Mouse (Mus musculus): ENCODE measurements around the gene Cgas. TPM values are rescaled to one million over a fixed set of nuclear protein-coding genes. Genes with fewer than 3 reads are reported as not detected.
"Not testable (repeated sequence)": the region's sequence is repeated elsewhere in the genome, so short reads cannot be mapped to it uniquely, and the experiment has no call there.

Cgas gene
- 0.67 and 0.84 TPM in 2 replicates for polyA plus RNA-seq (2015; fragmentation: Nextera tagmentation; extraction: Ambion mirVana)

- ATAC-seq (ENCODE audit: low read depth): peak; percentile 44; the same call in 1 of the 2 replicates
- WGBS (ENCODE audit: insufficient replicate concordance): under 1% methylated on average over 81 of the region's 81 CpGs
- H3K27ac ChIP-seq (ENCODE audit: low read length): no peak within 1 kb of the TSS; the same call in 1 of the 2 replicates
- H3K4me3 ChIP-seq (ENCODE audit: low read depth, low read length): peak within 1 kb of the TSS; percentile 62
- H3K27me3 ChIP-seq (ENCODE audit: control insufficient read depth, insufficient read depth, low read depth, low read length): peaks cover 46% of the 10 kb centered on the region
- peaks cover 8% of the 10 kb centered on the region for H3K4me1 ChIP-seq (ENCODE audit: control insufficient read depth, low read depth, low read length)
- peak within 1 kb of the TSS; percentile 76 for H3K4me2 ChIP-seq (ENCODE audit: low read depth, low read length)
- H3K36me3 ChIP-seq (ENCODE audit: control insufficient read depth, insufficient read depth): no peaks in the 10 kb centered on the region
- no peaks in the 10 kb centered on the region for H3K9me3 ChIP-seq (replicated peaks; ENCODE audit: control insufficient read depth, low read length)
- peak within 1 kb of the TSS; percentile 54 for H3K9ac ChIP-seq (ENCODE audit: low read depth, low read length)
These were observed at the start of gene Cgas for GRCm38 (mm10) chr9:78442579-78443392. TSS of gene Cgas (minus strand) at chr9:78443237.

- Histone ChIP-seq H3K9ac (ENCODE audit: low read depth, low read length) (no peak overlapping the region), H3K9me3 (replicated peaks; ENCODE audit: control insufficient read depth, low read length) (no peaks in the 10 kb centered on the region), H3K27me3 (ENCODE audit: control insufficient read depth, insufficient read depth, low read depth, low read length) (no peaks in the 10 kb centered on the region; the same call in 1 of the 2 replicates), H3K36me3 (ENCODE audit: control insufficient read depth, insufficient read depth) (no peaks in the 10 kb centered on the region), H3K4me2 (ENCODE audit: low read depth, low read length) (no peak overlapping the region), H3K4me1 (ENCODE audit: control insufficient read depth, low read depth, low read length) (peaks cover 3% of the 10 kb centered on the region), H3K27ac (ENCODE audit: low read length) (no peak overlapping the region), H3K4me3 (ENCODE audit: low read depth, low read length) (no peak overlapping the region)
- WGBS (ENCODE audit: insufficient replicate concordance): 76% methylated on average over 3 of the region's 3 CpGs
- no peak for ATAC-seq (ENCODE audit: low read depth)
These were observed 49.2 kb upstream of the Cgas start for GRCm38 (mm10) chr9:78492254-78492653.

GRCm38 (mm10) chr9:78491169-78491568, 48.1 kb upstream of the Cgas start:
- Histone ChIP-seq H3K36me3 (ENCODE audit: control insufficient read depth, insufficient read depth) (no peaks in the 10 kb centered on the region), H3K9ac (ENCODE audit: low read depth, low read length) (no peak overlapping the region), H3K4me3 (ENCODE audit: low read depth, low read length) (no peak overlapping the region), H3K9me3 (replicated peaks; ENCODE audit: control insufficient read depth, low read length) (no peaks in the 10 kb centered on the region), H3K4me2 (ENCODE audit: low read depth, low read length) (no peak overlapping the region), H3K4me1 (ENCODE audit: control insufficient read depth, low read depth, low read length) (peaks cover 3% of the 10 kb centered on the region), H3K27ac (ENCODE audit: low read length) (no peak overlapping the region), H3K27me3 (ENCODE audit: control insufficient read depth, insufficient read depth, low read depth, low read length) (no peaks in the 10 kb centered on the region; the same call in 1 of the 2 replicates)
- ATAC-seq (ENCODE audit: low read depth): no peak
- WGBS (ENCODE audit: insufficient replicate concordance): 61% methylated on average over 3 of the region's 3 CpGs

- Histone ChIP-seq H3K4me2 (ENCODE audit: low read depth, low read length) (peak within 1 kb of the TSS; percentile 59), H3K27ac (ENCODE audit: low read length) (peak within 1 kb of the TSS; percentile 41), H3K36me3 (ENCODE audit: control insufficient read depth, insufficient read depth) (no peaks in the 10 kb centered on the region), H3K9ac (ENCODE audit: low read depth, low read length) (peak within 1 kb of the TSS; percentile 43; the same call in 1 of the 2 replicates), H3K9me3 (replicated peaks; ENCODE audit: control insufficient read depth, low read length) (no peaks in the 10 kb centered on the region), H3K4me1 (ENCODE audit: control insufficient read depth, low read depth, low read length) (peaks cover 3% of the 10 kb centered on the region), H3K4me3 (ENCODE audit: low read depth, low read length) (peak within 1 kb of the TSS; percentile 52), H3K27me3 (ENCODE audit: control insufficient read depth, insufficient read depth, low read depth, low read length) (no peaks in the 10 kb centered on the region; the same call in 1 of the 2 replicates)
- 4% methylated on average over 16 of the region's 20 CpGs for WGBS (ENCODE audit: insufficient replicate concordance)
- ATAC-seq (ENCODE audit: low read depth): peak; percentile 53; the same call in 1 of the 2 replicates
These were observed 45.9 kb upstream of the Cgas start, which contains the start of gene Eef1a1 for GRCm38 (mm10) chr9:78488890-78489420. TSS of gene Eef1a1 (minus strand) at chr9:78489151.

- H3K9ac ChIP-seq (ENCODE audit: low read depth, low read length); H3K36me3 ChIP-seq (ENCODE audit: control insufficient read depth, insufficient read depth); H3K4me3 ChIP-seq (ENCODE audit: low read depth, low read length); ATAC-seq (ENCODE audit: low read depth); H3K9me3 ChIP-seq (replicated peaks; ENCODE audit: control insufficient read depth, low read length); H3K27me3 ChIP-seq (ENCODE audit: control insufficient read depth, insufficient read depth, low read depth, low read length); H3K4me2 ChIP-seq (ENCODE audit: low read depth, low read length); H3K27ac ChIP-seq (ENCODE audit: low read length); H3K4me1 ChIP-seq (ENCODE audit: control insufficient read depth, low read depth, low read length): not testable (repeated sequence)
- 75% methylated on average over 5 of the region's 5 CpGs for WGBS (ENCODE audit: insufficient replicate concordance)
These were observed 45.0 kb upstream of the Cgas start for GRCm38 (mm10) chr9:78488021-78488420.

- H3K4me3 ChIP-seq (ENCODE audit: low read depth, low read length): no peak overlapping the region
- no peak for ATAC-seq (ENCODE audit: low read depth)
These were observed 41.6 kb upstream of the Cgas start for GRCm38 (mm10) chr9:78484660-78485059.

GRCm38 (mm10) chr9:78482386-78482785, 39.3 kb upstream of the Cgas start:
- Histone ChIP-seq H3K27me3 (ENCODE audit: control insufficient read depth, insufficient read depth, low read depth, low read length) (no peaks in the 10 kb centered on the region), H3K4me3 (ENCODE audit: low read depth, low read length) (peak overlapping the region; percentile 95), H3K4me1 (ENCODE audit: control insufficient read depth, low read depth, low read length) (peaks cover 12% of the 10 kb centered on the region), H3K4me2 (ENCODE audit: low read depth, low read length) (peak overlapping the region; percentile 94), H3K36me3 (ENCODE audit: control insufficient read depth, insufficient read depth) (peaks cover 17% of the 10 kb centered on the region), H3K9ac (ENCODE audit: low read depth, low read length) (peak overlapping the region; percentile 97), H3K9me3 (replicated peaks; ENCODE audit: control insufficient read depth, low read length) (no peaks in the 10 kb centered on the region), H3K27ac (ENCODE audit: low read length) (peak overlapping the region; percentile 90)
- WGBS (ENCODE audit: insufficient replicate concordance): 33% methylated on average over 3 of the region's 3 CpGs
- no peak for ATAC-seq (ENCODE audit: low read depth)

More at GRCm38 (mm10) chr9:78484660-78485059, 41.6 kb upstream of the Cgas start:
- Histone ChIP-seq H3K36me3 (ENCODE audit: control insufficient read depth, insufficient read depth) (peaks cover under 1% of the 10 kb centered on the region; the same call in 1 of the 2 replicates), H3K27me3 (ENCODE audit: control insufficient read depth, insufficient read depth, low read depth, low read length) (no peaks in the 10 kb centered on the region; the same call in 1 of the 2 replicates), H3K4me2 (ENCODE audit: low read depth, low read length) (no peak overlapping the region), H3K4me1 (ENCODE audit: control insufficient read depth, low read depth, low read length) (peaks cover 14% of the 10 kb centered on the region), H3K27ac (ENCODE audit: low read length) (no peak overlapping the region), H3K9me3 (replicated peaks; ENCODE audit: control insufficient read depth, low read length) (no peaks in the 10 kb centered on the region), H3K9ac (ENCODE audit: low read depth, low read length) (no peak overlapping the region)
- WGBS (ENCODE audit: insufficient replicate concordance): 67% methylated on average over 3 of the region's 3 CpGs

GRCm38 (mm10) chr9:78481423-78482331, 38.6 kb upstream of the Cgas start:
- peak overlapping the region; percentile 95 for H3K4me3 ChIP-seq (ENCODE audit: low read depth, low read length)
- WGBS (ENCODE audit: insufficient replicate concordance): under 1% methylated on average over 76 of the region's 77 CpGs
- H3K9me3 ChIP-seq (replicated peaks; ENCODE audit: control insufficient read depth, low read length): no peaks in the 10 kb centered on the region
- H3K27ac ChIP-seq (ENCODE audit: low read length): peak overlapping the region; percentile 97
- no peaks in the 10 kb centered on the region for H3K27me3 ChIP-seq (ENCODE audit: control insufficient read depth, insufficient read depth, low read depth, low read length)
- H3K4me2 ChIP-seq (ENCODE audit: low read depth, low read length): peak overlapping the region; percentile 94
- peaks cover 12% of the 10 kb centered on the region for H3K4me1 ChIP-seq (ENCODE audit: control insufficient read depth, low read depth, low read length)
- ATAC-seq (ENCODE audit: low read depth): peak; percentile 91
- H3K9ac ChIP-seq (ENCODE audit: low read depth, low read length): peak overlapping the region; percentile 97
- H3K36me3 ChIP-seq (ENCODE audit: control insufficient read depth, insufficient read depth): peaks cover 24% of the 10 kb centered on the region

Measured in liver, embryonic 16.5 days (tissue).